Mouse (Mus musculus) cerebellum, postnatal 4 days (tissue): ENCODE measurements around the gene Tcf7l1.

Experiments
- DNase-seq, 2 experiments: peaks; one replicate each; pipeline ENCODE4 v3.0.0; 2022; ENCODE audit warnings: low spot score in 2 of 2, mixed read lengths in 1 of 2

Tcf7l1 gene

DNA sequence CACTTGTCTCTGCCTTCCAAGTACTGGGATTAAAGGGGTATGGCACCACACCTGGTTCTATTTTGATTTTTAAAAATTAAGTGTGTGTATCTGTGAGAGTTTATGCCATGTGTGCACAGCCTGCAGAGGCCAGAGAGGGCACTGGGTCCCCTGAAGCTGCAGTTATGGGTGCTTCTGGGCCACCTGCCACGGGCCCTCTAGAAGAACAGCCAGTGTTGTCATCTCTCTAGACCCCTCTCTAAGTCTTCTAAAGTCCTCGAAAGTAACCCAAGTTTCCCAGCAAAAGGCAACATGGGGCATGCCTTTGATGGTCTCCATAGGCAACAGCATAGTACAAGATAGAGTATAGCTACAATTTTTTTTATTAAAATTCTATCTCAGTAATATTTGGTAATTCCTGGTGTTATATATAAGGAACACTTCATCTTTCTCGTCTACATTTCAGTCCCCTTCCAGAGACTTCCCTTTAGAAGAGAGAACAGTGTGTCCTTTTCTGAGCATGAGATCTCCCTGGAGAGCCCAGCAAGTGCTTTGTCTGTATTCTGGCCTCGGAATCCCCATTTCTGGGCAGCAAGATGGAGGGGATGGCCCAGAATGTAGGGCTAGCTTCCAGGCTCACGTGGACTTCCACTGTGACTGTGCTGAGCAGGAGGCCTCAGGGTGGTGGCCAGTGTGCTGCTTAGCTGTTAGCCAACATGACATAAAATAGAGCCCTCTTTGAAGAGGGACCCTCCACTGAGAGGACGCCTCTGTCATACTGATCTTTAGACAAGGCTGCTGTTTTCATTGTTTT lies 195.8 kb downstream of the Tcf7l1 start:
- no peak for DNase-seq

DNA sequence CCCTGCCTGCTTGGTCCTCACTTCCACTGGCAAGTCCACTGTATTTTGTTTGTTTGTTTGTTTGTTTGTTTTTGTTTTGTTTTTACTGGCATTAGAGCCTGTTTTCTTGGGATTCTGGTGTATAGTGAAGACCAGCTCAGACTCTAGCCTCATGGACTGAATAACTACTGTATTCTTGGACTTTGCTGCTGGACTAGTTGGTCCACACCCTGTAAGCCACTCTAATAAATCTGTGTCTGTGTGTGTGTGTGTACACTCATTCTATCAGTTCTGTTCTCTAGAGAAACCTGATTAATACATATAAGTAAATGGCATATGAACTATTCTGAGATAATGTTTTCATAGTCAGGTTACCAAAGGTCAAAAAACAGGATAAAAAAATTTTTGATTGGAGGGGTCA lies 198.9 kb downstream of the Tcf7l1 start:
- DNase-seq = no peak

DNA sequence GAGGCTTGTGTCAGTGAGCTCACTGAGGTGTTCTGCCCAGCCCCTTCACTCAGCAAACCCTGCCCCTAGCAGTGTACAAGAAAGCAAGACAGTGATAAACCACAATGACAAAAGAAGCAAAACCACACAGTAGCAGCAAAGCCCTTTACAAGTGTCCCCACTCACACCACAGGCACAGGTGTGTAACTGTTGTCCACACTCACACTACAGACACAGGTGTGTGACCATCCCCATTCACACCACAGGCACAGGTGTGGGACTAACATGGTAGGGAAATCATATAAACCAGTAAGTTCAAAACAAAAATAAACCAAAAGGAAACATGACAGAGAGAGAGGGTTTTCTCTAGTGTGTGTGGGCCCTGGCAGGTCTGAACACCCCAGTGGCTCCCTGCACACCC lies 200.7 kb downstream of the Tcf7l1 start:
- DNase-seq = no peak

DNA sequence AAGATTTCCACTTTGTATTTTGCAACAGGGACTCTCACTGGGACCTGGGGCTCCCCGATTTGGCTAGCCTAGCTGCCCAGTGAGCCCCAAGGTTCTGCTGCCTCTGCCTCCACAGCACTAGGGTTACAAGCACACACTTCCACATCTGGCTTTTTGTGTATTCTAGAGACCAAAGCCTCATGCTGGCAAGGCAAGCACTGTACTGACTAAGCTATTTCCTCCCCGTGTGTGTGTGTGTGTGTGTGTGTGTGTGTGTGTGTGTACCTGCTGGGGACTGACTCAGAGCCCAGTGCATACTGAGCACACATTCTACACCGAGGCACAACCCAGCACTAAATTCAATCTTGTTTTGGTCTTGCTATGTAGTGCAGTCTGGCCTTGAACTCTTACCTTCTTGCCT lies 202.4 kb downstream of the Tcf7l1 start:
- DNase-seq = no peak

DNA sequence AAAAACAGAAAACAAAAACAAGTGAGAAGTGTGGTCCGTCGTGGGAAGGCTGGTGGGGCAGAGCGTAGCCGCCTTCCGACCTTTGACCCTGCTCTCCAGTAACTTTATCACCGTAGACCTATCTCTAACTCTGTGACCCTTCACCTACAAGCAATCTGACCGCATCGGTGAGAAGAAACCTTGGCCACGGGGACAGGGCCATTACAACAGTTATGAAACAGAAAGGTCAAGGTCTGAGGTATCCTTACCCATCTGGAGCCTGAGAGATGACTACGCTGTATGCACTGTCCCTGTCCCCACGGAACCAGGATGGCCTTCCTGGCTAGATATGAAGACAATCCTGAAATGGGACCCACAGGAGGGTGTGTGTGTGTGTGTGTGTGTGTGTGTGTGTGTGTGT lies 204.9 kb downstream of the Tcf7l1 start:
- DNase-seq = no peak

DNA sequence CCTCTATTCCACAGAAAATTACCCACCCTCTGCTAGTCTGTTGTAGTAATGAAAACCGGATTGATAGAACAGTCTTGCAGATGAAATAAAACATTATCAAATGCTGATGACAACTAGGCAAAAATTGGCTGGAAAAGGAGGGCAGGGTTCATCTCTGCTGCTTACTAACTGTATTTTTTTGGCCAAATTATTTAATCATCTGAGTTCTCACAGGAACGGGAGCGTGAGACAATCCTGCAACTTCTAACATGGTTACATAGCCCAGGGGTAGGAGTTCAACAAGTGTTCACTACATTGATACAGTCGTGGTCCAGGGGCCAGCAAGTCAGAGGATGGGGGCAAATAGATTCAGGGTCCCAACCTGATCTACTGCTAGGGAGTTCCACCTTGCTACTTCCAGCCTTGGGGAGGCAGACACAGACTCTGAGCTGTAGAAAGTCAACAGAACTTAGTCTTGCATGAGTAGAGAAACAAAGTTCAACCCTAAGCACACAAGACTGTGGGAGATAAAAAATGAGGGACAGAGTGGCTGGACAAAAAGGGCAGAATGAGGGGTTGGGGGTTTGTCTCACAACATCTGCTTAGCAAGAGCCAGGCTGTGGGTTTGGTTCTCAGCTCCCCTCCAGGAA lies 205.7 kb downstream of the Tcf7l1 start:
- DNase-seq = no peak

DNA sequence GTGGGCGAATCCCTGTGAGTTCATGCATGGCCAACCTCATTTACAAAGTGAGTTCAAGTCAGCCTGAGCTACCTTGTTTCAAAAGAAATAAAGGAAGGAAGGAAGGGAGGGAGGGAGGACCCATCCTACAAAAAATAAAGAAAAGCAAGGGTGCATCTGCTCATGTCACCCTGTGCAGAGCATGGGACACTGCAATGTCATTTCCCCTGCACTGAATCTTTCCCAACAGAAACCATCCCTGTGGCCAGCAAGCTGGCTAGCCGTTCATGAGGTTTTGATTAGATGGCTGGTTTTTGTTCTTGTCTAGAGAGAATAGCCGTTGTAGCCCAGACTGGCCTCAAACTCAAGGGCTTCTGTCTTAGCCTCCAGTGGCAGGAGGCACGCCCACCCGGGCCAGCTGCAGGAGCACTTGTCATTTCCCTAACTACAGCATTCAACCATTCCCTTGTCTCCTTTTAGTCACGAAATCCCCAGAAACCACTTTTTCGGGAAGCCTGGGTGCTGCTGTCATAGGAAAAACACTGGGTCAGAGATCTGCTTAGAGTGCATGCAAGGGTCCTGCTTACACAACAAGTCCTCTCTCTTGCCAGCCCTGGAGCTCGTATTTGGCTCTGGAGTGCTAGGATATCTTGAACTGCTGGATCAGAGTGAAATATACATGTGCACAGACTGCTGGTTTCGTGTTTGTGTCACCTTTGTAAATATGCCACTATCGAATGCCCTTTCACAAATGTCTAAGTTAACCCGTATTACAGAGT lies 207.2 kb downstream of the Tcf7l1 start:
- no peak for DNase-seq
